Mouse (Mus musculus): ENCODE measurements around the gene Bmp5.
"Not testable (repeated sequence)": the region's sequence is repeated elsewhere in the genome, so short reads cannot be mapped to it uniquely, and the experiment has no call there.

- TF ChIP-seq CTCF (conservative IDR thresholded peaks at IDR 0.05; ENCODE audit: insufficient read depth, insufficient read length, low read depth, low read length); POLR2A (IDR thresholded peaks at IDR 0.05; ENCODE audit: low read depth, low read length): not testable (repeated sequence)
Observed at GRCm38 (mm10) chr9:75808179-75808578, 33.0 kb downstream of the Bmp5 start.

Data from kidney, adult 2 months (tissue).